Mouse (Mus musculus): ENCODE measurements around the gene Csf1. TPM values are rescaled to one million over a fixed set of nuclear protein-coding genes. Genes with fewer than 3 reads are reported as not detected.
A peak's percentile ranks its signal among the peaks of the same experiment; 100 is the strongest.

Gene Csf1
- polyA plus RNA-seq, 1 experiment from 2014 or later = 10.7 TPM

DNA sequence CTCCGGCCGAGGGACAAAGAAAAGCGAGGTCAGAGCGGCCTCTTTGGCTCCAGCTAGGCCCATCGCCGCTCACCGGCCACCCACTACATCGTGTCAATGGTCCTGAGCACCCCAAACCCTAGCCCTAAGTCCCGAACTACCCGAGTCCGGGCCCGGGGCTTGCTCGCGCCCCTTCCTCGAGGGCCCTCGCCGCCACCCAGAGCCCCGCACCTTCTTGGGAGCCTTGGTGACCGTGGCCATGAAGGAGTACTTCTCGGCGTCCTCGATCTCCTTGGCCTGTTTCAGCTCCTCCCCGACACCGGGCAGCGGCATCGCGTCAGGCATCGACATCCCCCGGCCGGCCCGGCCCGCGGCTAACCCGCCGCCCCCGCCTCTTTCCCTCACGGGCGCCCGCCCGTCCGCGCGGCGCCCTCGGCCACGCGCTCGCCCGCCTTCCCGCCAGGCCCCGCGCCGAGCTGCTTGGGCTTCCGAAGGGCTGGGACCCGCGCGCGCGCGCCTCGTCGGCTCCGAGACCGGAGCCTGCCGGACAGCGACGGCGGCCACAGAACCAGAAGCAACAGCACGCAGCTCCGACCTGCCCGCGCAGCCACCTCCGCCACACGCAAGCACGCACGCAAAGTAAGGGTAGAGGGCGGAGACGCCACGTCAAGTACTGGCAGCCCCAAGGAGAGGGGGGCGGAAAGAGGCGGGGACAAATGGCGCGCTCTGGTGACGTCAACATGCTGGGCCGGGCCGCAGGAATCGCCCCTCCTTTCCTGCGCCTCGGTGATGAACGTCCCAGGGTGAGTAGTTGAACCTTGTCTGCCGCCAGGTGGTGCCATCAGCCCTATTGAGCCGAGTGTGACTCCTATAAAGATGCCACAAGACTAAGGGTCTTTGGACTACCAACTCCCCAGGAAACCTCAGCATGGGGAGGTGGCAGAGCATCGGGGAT lies 64.1 kb downstream of the Csf1 start, which contains the start of gene Ahcyl1:
Gene Ahcyl1, minus strand, starts transcription at position 613 of the 934 bp plus-strand sequence.
- H3K27me3 ChIP-seq (ENCODE audit: control insufficient read depth, insufficient read depth, low read length) = no peaks in the 10 kb centered on the region
- no peaks in the 10 kb centered on the region for H3K36me3 ChIP-seq (ENCODE audit: control insufficient read depth, insufficient read depth, low read length)
- no peaks in the 10 kb centered on the region for H3K9me3 ChIP-seq (replicated peaks; ENCODE audit: control insufficient read depth, low read length)
- peak; percentile 96 for ATAC-seq (replicated peaks; ENCODE audit: insufficient number of reproducible peaks, low FRiP score, low TSS enrichment)
- peak within 1 kb of the TSS; percentile 93 for H3K4me3 ChIP-seq (ENCODE audit: low read depth, low read length)
- H3K4me1 ChIP-seq (ENCODE audit: control insufficient read depth, insufficient read depth, low read length) = peaks cover 25% of the 10 kb centered on the region
- H3K27ac ChIP-seq (ENCODE audit: low read depth, low read length) = peak within 1 kb of the TSS; percentile 92
- H3K9ac ChIP-seq (ENCODE audit: low read depth, low read length) = peak within 1 kb of the TSS; percentile 99
- WGBS (ENCODE audit: insufficient replicate concordance) = under 1% methylated on average over 93 of the region's 93 CpGs
- H3K4me2 ChIP-seq = peak within 1 kb of the TSS; percentile 75

- H3K36me3 ChIP-seq (ENCODE audit: control insufficient read depth, insufficient read depth, low read length) = no peaks in the 10 kb centered on the region
- WGBS (ENCODE audit: insufficient replicate concordance) = 10% methylated on average over 16 of the region's 16 CpGs
- no peaks in the 10 kb centered on the region for H3K27me3 ChIP-seq (ENCODE audit: control insufficient read depth, insufficient read depth, low read length)
- H3K9me3 ChIP-seq (replicated peaks; ENCODE audit: control insufficient read depth, low read length) = no peaks in the 10 kb centered on the region
- peak overlapping the region; percentile 92 for H3K27ac ChIP-seq (ENCODE audit: low read depth, low read length)
- peaks cover 26% of the 10 kb centered on the region for H3K4me1 ChIP-seq (ENCODE audit: control insufficient read depth, insufficient read depth, low read length)
- peak overlapping the region; percentile 99 for H3K9ac ChIP-seq (ENCODE audit: low read depth, low read length)
- ATAC-seq (replicated peaks; ENCODE audit: insufficient number of reproducible peaks, low FRiP score, low TSS enrichment) = no peak
- peak overlapping the region; percentile 93 for H3K4me3 ChIP-seq (ENCODE audit: low read depth, low read length)
- H3K4me2 ChIP-seq = peak overlapping the region; percentile 75
These were observed 64.9 kb downstream of the Csf1 start for GRCm38 (mm10) chr3:107695219-107695947.

DNA sequence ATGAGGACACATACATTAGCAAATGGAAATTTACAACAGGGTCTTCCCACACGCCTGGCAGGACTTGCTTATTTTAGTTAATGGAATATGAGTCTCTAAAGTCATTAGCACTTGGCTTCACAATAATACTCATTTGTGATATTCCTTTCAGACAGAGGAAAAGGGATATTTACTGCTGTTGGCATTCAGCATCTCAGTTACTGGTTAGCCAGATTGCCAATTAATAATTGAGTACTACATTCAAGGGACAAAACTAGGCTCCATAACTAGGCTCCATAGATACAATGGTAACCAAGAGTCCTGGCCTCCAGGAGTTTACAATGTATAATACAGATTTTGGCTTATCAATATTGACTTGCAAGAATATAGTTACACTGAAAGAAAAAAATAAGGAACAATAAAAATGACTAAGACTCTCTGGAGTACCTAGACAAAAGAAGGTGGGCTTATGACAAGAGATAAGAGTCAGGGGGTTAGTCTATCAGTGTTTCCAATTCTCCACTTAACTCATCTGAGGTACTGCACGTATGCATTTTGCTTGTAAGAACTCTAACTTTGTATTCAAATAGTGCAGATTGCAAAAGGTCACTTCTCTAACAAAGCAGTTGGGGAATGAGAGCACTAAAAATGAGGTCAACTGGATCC lies 65.9 kb downstream of the Csf1 start:
- ATAC-seq (replicated peaks; ENCODE audit: insufficient number of reproducible peaks, low FRiP score, low TSS enrichment) = no peak
- Histone ChIP-seq H3K27me3 (ENCODE audit: control insufficient read depth, insufficient read depth, low read length) (no peaks in the 10 kb centered on the region), H3K4me2 (peak overlapping the region; percentile 75), H3K4me1 (ENCODE audit: control insufficient read depth, insufficient read depth, low read length) (peaks cover 31% of the 10 kb centered on the region), H3K27ac (ENCODE audit: low read depth, low read length) (no peak overlapping the region), H3K9me3 (replicated peaks; ENCODE audit: control insufficient read depth, low read length) (no peaks in the 10 kb centered on the region), H3K4me3 (ENCODE audit: low read depth, low read length) (peak overlapping the region; percentile 93; the same call in 1 of the 2 replicates), H3K36me3 (ENCODE audit: control insufficient read depth, insufficient read depth, low read length) (no peaks in the 10 kb centered on the region), H3K9ac (ENCODE audit: low read depth, low read length) (no peak overlapping the region)
- WGBS (ENCODE audit: insufficient replicate concordance) = 61% methylated on average over 2 of the region's 2 CpGs

Other genes with a start within 250 kb of the Csf1 start
- gene Slc6a17, start 242.5 kb downstream of the Csf1 start, polyA plus RNA-seq (2014; fragmentation: Nextera tagmentation; extraction: Ambion mirVana) = 3.3 and 4.0 TPM in 2 replicates
- gene Ubl4b, start 205.4 kb downstream of the Csf1 start, polyA plus RNA-seq (2014; fragmentation: Nextera tagmentation; extraction: Ambion mirVana) = not detected in 2 replicates
- gene Alx3, start 165.4 kb downstream of the Csf1 start, polyA plus RNA-seq (2014; fragmentation: Nextera tagmentation; extraction: Ambion mirVana) = 1.1 and 1.7 TPM in 2 replicates
- not detected in 2 replicates for gene Gm10961, start 129.1 kb downstream of the Csf1 start, polyA plus RNA-seq (2014; fragmentation: Nextera tagmentation; extraction: Ambion mirVana)
- gene Strip1, start 128.8 kb downstream of the Csf1 start, polyA plus RNA-seq (2014; fragmentation: Nextera tagmentation; extraction: Ambion mirVana) = 35.4 and 47.0 TPM in 2 replicates
- 56.1 and 68.1 TPM in 2 replicates for gene Ahcyl1, start 63.9 kb downstream of the Csf1 start, polyA plus RNA-seq (2014; fragmentation: Nextera tagmentation; extraction: Ambion mirVana)
- not detected in 2 replicates for gene Eps8l3, start 116.8 kb upstream of the Csf1 start, polyA plus RNA-seq (2014; fragmentation: Nextera tagmentation; extraction: Ambion mirVana)
- gene Gstm5, start 135.4 kb upstream of the Csf1 start, polyA plus RNA-seq (2014; fragmentation: Nextera tagmentation; extraction: Ambion mirVana) = 131 TPM in 2 replicates
- gene Gstm7, start 171.3 kb upstream of the Csf1 start, polyA plus RNA-seq (2014; fragmentation: Nextera tagmentation; extraction: Ambion mirVana) = 17.2 and 20.3 TPM in 2 replicates
- gene Gstm6, start 183.3 kb upstream of the Csf1 start, polyA plus RNA-seq (2014; fragmentation: Nextera tagmentation; extraction: Ambion mirVana) = 11.7 TPM in 2 replicates
- 0.13 TPM in 1 of 2 replicates, not detected in the other for gene Gstm3, start 208.8 kb upstream of the Csf1 start, polyA plus RNA-seq (2014; fragmentation: Nextera tagmentation; extraction: Ambion mirVana)
- 52.0 and 57.5 TPM in 2 replicates for gene Gstm2, start 226.0 kb upstream of the Csf1 start, polyA plus RNA-seq (2014; fragmentation: Nextera tagmentation; extraction: Ambion mirVana)

Data from heart, embryonic 11.5 days (tissue).